23 mouse cellular contexts compared by ENCODE assay signal in the genomic region with DNA sequence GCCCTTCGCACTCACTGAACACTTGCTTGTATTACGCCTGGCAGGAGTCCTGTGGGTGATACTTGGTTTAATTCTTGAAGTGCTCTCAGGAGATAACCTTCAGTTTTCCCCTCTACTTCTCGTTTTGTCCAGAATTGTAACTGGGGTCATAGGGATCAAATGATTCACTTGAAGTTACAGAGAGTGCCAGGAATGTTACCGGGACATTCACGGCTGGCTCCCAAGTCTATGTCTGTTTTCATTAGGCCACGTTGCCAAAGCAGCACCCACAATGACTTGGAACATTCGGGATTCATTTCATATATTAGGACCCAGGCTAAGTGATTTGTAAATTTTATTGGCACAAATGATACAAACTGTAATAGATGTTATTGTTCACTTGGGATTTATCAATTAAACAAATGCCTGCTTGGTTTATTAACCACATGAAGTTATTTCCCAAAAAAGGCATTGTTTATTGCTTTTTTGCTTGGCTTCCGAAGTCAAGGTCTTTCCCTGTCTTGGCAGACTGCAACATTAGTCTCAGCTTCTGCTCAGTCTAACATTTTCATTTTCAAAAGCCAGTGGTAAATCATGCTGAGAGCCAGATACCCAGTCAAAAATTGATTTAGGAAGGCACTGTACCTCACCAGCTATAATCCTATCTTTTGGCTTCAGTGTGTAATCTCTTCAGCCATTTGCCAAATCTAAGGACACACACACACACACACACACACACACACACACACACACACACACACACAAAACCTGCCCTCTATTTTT.
DNase-seq lines count a peak whose midpoint lies in the region; ATAC-seq and TF ChIP-seq lines count a peak whose summit lies in the region.
"Had no signal": no experiment of that assay in that cellular context is flagged by ENCODE, and none has a peak within 500 bp of the region (broad histone marks: within the 10 kb centered on the region; RNA-seq: fewer than 3 reads in every experiment).

No protein-coding gene starts in this region.

- WGBS in liver, adult 2 months, result 75% methylated on average over 8 of the region's 8 CpGs
- 80% methylated on average over 8 of the region's 8 CpGs for WGBS in liver, embryonic 11.5 days
- 71% methylated on average over 8 of the region's 8 CpGs for WGBS in limb, embryonic 13.5 days

- H3K4me1 ChIP-seq in liver, adult 2 months (ENCODE audit: control insufficient read depth, insufficient read depth, low read length), result no peaks in the 10 kb centered on the region
- no peaks in the 10 kb centered on the region for H3K4me1 ChIP-seq in liver, embryonic 11.5 days (replicated peaks; ENCODE audit: control insufficient read depth, insufficient read depth, low read length)
- H3K4me1 ChIP-seq in limb, embryonic 13.5 days, result peaks cover 11% of the 10 kb centered on the region
- H3K4me1 ChIP-seq: embryonic facial prominence, embryonic 13.5 days; hindbrain, embryonic 13.5 days; intestine, embryonic 15.5 days; limb, embryonic 12.5 days; liver, embryonic 15.5 days; neural tube, embryonic 12.5 days; stomach, embryonic 15.5 days had no signal

- no peak for ATAC-seq in liver, embryonic 11.5 days (replicated peaks; ENCODE audit: low FRiP score)
- ATAC-seq in limb, embryonic 13.5 days (ENCODE audit: low FRiP score, low read depth), result 0 out of 2 replicates have a peak, but pooled peaks have one; percentile 10
- ATAC-seq: activated CD4-positive, CD25-positive, alpha-beta regulatory T cell, adult 4 months; forebrain, postnatal 0 days; intestine, embryonic 15.5 days had no signal

- H3K27ac ChIP-seq in liver, adult 2 months (replicated peaks; ENCODE audit: insufficient read depth, low read depth, low read length), result no peak overlapping the region
- H3K27ac ChIP-seq in liver, embryonic 11.5 days (ENCODE audit: low read depth, low read length), result no peak overlapping the region
- no peak overlapping the region for H3K27ac ChIP-seq in limb, embryonic 13.5 days
- H3K27ac ChIP-seq: embryonic facial prominence, embryonic 13.5 days; hindbrain, embryonic 13.5 days; intestine, embryonic 15.5 days; limb, embryonic 12.5 days; liver, embryonic 15.5 days; neural tube, embryonic 12.5 days; stomach, embryonic 15.5 days had no signal

- H3K9me3 ChIP-seq in liver, embryonic 11.5 days (ENCODE audit: control insufficient read depth, low read length), result no peaks in the 10 kb centered on the region
- H3K9me3 ChIP-seq in limb, embryonic 13.5 days, result no peaks in the 10 kb centered on the region
- H3K9me3 ChIP-seq: embryonic facial prominence, embryonic 13.5 days; hindbrain, embryonic 13.5 days; intestine, embryonic 15.5 days; limb, embryonic 12.5 days; liver, embryonic 15.5 days; neural tube, embryonic 12.5 days; stomach, embryonic 15.5 days had no signal

- peak; percentile 3 for DNase-seq in liver, adult 2 months (ENCODE audit: extremely low read depth, low read depth, low spot score)
- DNase-seq in liver, embryonic 11.5 days (ENCODE audit: low spot score), result no peak
- peak; percentile 6 for DNase-seq in retina, adult 2 months (ENCODE audit: low read depth, low spot score)
- DNase-seq in retina, postnatal 1 day, result no peak
- DNase-seq in adrenal gland, postnatal 14 days, result peak; percentile 11
- no peak for DNase-seq in layer of hippocampus, adult 18-20 months (ENCODE audit: low spot score in 2 of 2)
- DNase-seq in cerebellum, adult 8-10 months, result no peak
- DNase-seq: cerebellum, adult 9-10 months; forebrain, postnatal 0 days; heart, postnatal 10 days; kidney, adult 9 months; kidney, postnatal 36 days; lung, postnatal 10 days had no signal

- no peak for TF ChIP-seq POLR2A in liver, adult 2 months (IDR thresholded peaks at IDR 0.05; ENCODE audit: extremely low read depth, insufficient read depth, low read length)

- H3K36me3 ChIP-seq in liver, adult 2 months (ENCODE audit: control insufficient read depth, insufficient read depth, low read length), result no peaks in the 10 kb centered on the region
- H3K36me3 ChIP-seq in liver, embryonic 11.5 days (ENCODE audit: control insufficient read depth, insufficient read depth, low read length), result no peaks in the 10 kb centered on the region
- no peaks in the 10 kb centered on the region for H3K36me3 ChIP-seq in limb, embryonic 13.5 days
- H3K36me3 ChIP-seq: embryonic facial prominence, embryonic 13.5 days; hindbrain, embryonic 13.5 days; intestine, embryonic 15.5 days; limb, embryonic 12.5 days; liver, embryonic 15.5 days; neural tube, embryonic 12.5 days; stomach, embryonic 15.5 days had no signal

- H3K4me3 ChIP-seq in liver, adult 2 months (ENCODE audit: insufficient read depth, low read depth, low read length), result no peak overlapping the region
- no peak overlapping the region for H3K4me3 ChIP-seq in liver, embryonic 11.5 days (ENCODE audit: low read depth, low read length)
- H3K4me3 ChIP-seq in limb, embryonic 13.5 days, result no peak overlapping the region
- H3K4me3 ChIP-seq: embryonic facial prominence, embryonic 13.5 days; hindbrain, embryonic 13.5 days; intestine, embryonic 15.5 days; limb, embryonic 12.5 days; liver, embryonic 15.5 days; neural tube, embryonic 12.5 days; stomach, embryonic 15.5 days had no signal

- no peaks in the 10 kb centered on the region for H3K79me2 ChIP-seq in liver, adult 2 months (ENCODE audit: control insufficient read depth, insufficient read depth, low read length)

- H3K27me3 ChIP-seq in liver, adult 2 months (ENCODE audit: control insufficient read depth, insufficient read depth, low read length), result 0 out of 2 replicates have a peak, but pooled peaks cover under 1% of the 10 kb centered on the region
- no peaks in the 10 kb centered on the region for H3K27me3 ChIP-seq in liver, embryonic 11.5 days (replicated peaks; ENCODE audit: control insufficient read depth, insufficient read depth, low read length)
- H3K27me3 ChIP-seq in limb, embryonic 13.5 days, result no peaks in the 10 kb centered on the region
- H3K27me3 ChIP-seq: embryonic facial prominence, embryonic 13.5 days; hindbrain, embryonic 13.5 days; intestine, embryonic 15.5 days; limb, embryonic 12.5 days; liver, embryonic 15.5 days; neural tube, embryonic 12.5 days; stomach, embryonic 15.5 days had no signal

- H3K4me2 ChIP-seq in liver, embryonic 11.5 days, result no peak overlapping the region
- H3K4me2 ChIP-seq in limb, embryonic 13.5 days (replicated peaks), result no peak overlapping the region
- H3K4me2 ChIP-seq: embryonic facial prominence, embryonic 13.5 days; heart, embryonic 11.5 days; hindbrain, embryonic 13.5 days; intestine, embryonic 15.5 days; limb, embryonic 12.5 days; liver, embryonic 15.5 days; neural tube, embryonic 12.5 days; stomach, embryonic 15.5 days had no signal

- TF ChIP-seq CTCF in liver, adult 2 months (IDR thresholded peaks at IDR 0.05; ENCODE audit: low read depth, low read length), result no peak

- H3K9ac ChIP-seq in liver, adult 2 months (ENCODE audit: low read depth, low read length), result no peak overlapping the region
- no peak overlapping the region for H3K9ac ChIP-seq in liver, embryonic 11.5 days (ENCODE audit: low read depth, low read length)
- H3K9ac ChIP-seq in limb, embryonic 13.5 days, result no peak overlapping the region
- H3K9ac ChIP-seq: embryonic facial prominence, embryonic 13.5 days; forebrain, postnatal 0 days; hindbrain, embryonic 13.5 days; intestine, embryonic 15.5 days; limb, embryonic 12.5 days; liver, embryonic 15.5 days; neural tube, embryonic 12.5 days; stomach, embryonic 15.5 days had no signal

Comparison
In these comparisons a context has a peak if more than half of its experiments do, and no peak if none do; other contexts are left out.
1. DNase-seq: peak in liver, adult 2 months (single experiment), retina, adult 2 months (single experiment) and adrenal gland, postnatal 14 days (single experiment); none in liver, embryonic 11.5 days (single experiment), retina, postnatal 1 day (single experiment), layer of hippocampus, adult 18-20 months (0 of 2) and cerebellum, adult 8-10 months (single experiment).